Mouse (Mus musculus) ES-E14 (cell line): ENCODE data around the gene Zfp672.
"Not testable (repeated sequence)": the region's sequence is repeated elsewhere in the genome, so short reads cannot be mapped to it uniquely, and the experiment has no call there.

Experiments
- HCFC1 ChIP-seq: IDR thresholded peaks from 2 replicates; pipeline ENCODE4 v1.6.1; 2012; ENCODE audit warnings: low read length, inconsistent platforms, borderline replicate concordance; ENCODE audit not compliant: insufficient read depth
- ZNF384 ChIP-seq: IDR thresholded peaks from 2 replicates; pipeline ENCODE4 v1.6.1; 2012; ENCODE audit warnings: low read depth, low read length, inconsistent platforms

DNA sequence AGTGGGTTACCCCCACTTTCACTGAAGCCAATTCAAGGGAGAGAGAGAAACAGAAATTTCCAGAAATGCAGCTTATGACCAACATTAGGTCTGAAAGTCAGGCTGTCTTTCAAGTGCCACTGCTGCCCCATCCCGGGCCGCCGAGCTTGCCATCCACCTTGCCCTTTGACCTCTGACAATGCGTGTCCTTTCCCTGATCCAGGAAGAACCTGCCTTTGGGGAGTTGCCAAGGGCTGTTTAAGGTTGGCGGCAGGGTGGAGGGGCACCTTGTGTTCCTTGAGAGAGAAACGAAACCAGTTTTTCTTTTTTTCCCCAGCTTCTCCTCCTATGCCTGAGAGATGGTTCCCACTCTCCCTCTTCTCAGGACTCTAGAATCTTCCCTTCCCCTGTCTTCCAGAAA, 32.4 kb upstream of the Zfp672 start:
- not testable (repeated sequence) for TF ChIP-seq HCFC1, ZNF384
